Mouse (Mus musculus): Measurements from ENCODE around the gene Bcl2a1b.
"Not testable (repeated sequence)": the region's sequence is repeated elsewhere in the genome, so short reads cannot be mapped to it uniquely, and the experiment has no call there.

GRCm38 (mm10) chr9:89172539-89172938, 26.5 kb upstream of the Bcl2a1b start:
- TF ChIP-seq CTCF, EP300 (IDR thresholded peaks at IDR 0.05; ENCODE audit: low read depth): not testable (repeated sequence)
